In genomic region chrX:12873698-12874144, GRCm38 (mm10) we compare ENCODE assay signal across 8 mouse cellular contexts.
DNase-seq lines count a peak whose midpoint lies in the region; ATAC-seq and TF ChIP-seq lines count a peak whose summit lies in the region.

No protein-coding gene starts in this region.

- ATAC-seq in G1E (ENCODE audit: extremely low read depth, insufficient number of reproducible peaks, low FRiP score, poor library complexity, severe bottlenecking), result no peak
- peak; percentile 92 to 95 for ATAC-seq in hematopoietic stem cell, adult 5-6 weeks (replicated peaks in 1 of 2; ENCODE audit: insufficient read depth in 1 of 2, low FRiP score in 2 of 2, low TSS enrichment in 1 of 2, low read depth in 1 of 2, poor library complexity in 2 of 2, severe bottlenecking in 2 of 2)
- ATAC-seq in lung, embryonic 15.5 days (ENCODE audit: borderline replicate concordance, extremely low read depth, low FRiP score, low TSS enrichment), result peak; percentile 76; the same call in 1 of the 2 replicates

- peak; percentile 14 for DNase-seq in G1E (ENCODE audit: low spot score)
- DNase-seq in cerebellum, adult 2 months, result peak; percentile 81 to 86
- peak; percentile 76 for DNase-seq in forelimb bud, embryonic 11.5 days (ENCODE audit: low read depth, low spot score)
- DNase-seq in layer of hippocampus, adult 9-10 months (ENCODE audit: low spot score), result peak; percentile 58
- peak; percentile 26 for DNase-seq in ovary, postnatal 10 days (ENCODE audit: low spot score)
- peak; percentile 72 for DNase-seq in thymus, postnatal 0 days (ENCODE audit: low spot score)

- no peak overlapping the region for H3K9ac ChIP-seq in lung, embryonic 15.5 days

- H3K36me3 ChIP-seq in G1E (replicated peaks), result no peaks in the 10 kb centered on the region
- no peaks in the 10 kb centered on the region for H3K36me3 ChIP-seq in lung, embryonic 15.5 days

- H3K27me3 ChIP-seq in G1E (ENCODE audit: insufficient read depth, low read length), result peaks cover 5% of the 10 kb centered on the region; the same call in 1 of the 2 replicates
- no peaks in the 10 kb centered on the region for H3K27me3 ChIP-seq in cerebellum, adult 2 months (ENCODE audit: control insufficient read depth, insufficient read depth, low read length)
- no peaks in the 10 kb centered on the region for H3K27me3 ChIP-seq in lung, embryonic 15.5 days

- TF ChIP-seq POLR2A in cerebellum, adult 2 months (IDR thresholded peaks at IDR 0.05; ENCODE audit: borderline replicate concordance, insufficient read depth, low read length), result no peak; the same call in 1 of the 2 replicates

- no peak; the same call in 1 of the 2 replicates for TF ChIP-seq CTCF in G1E (IDR thresholded peaks at IDR 0.05; ENCODE audit: low read depth, low read length)
- peak; percentile 77 for TF ChIP-seq CTCF in cerebellum, adult 2 months (IDR thresholded peaks at IDR 0.05; ENCODE audit: borderline replicate concordance, insufficient read depth, low read depth, low read length)

- 29% methylated on average over 18 of the region's 22 CpGs for WGBS in cerebellum, adult 2 months
- WGBS in lung, embryonic 15.5 days, result 41% methylated on average over 22 of the region's 22 CpGs

- peaks cover 3% of the 10 kb centered on the region; the same call in 1 of the 2 replicates for H3K4me1 ChIP-seq in G1E (ENCODE audit: insufficient read depth, low read depth, low read length)
- no peaks in the 10 kb centered on the region for H3K4me1 ChIP-seq in cerebellum, adult 2 months (ENCODE audit: control insufficient read depth, insufficient read depth, low read length)
- no peaks in the 10 kb centered on the region for H3K4me1 ChIP-seq in lung, embryonic 15.5 days

- peak overlapping the region; percentile 61; the same call in 1 of the 2 replicates for H3K27ac ChIP-seq in cerebellum, adult 2 months (ENCODE audit: insufficient read depth, low read length)
- H3K27ac ChIP-seq in lung, embryonic 15.5 days, result 0 out of 2 replicates have a peak overlapping the region, but pooled peaks have one; percentile 24

- H3K9me3 ChIP-seq in G1E (replicated peaks), result no peaks in the 10 kb centered on the region
- H3K9me3 ChIP-seq in lung, embryonic 15.5 days, result no peaks in the 10 kb centered on the region

- H3K4me3 ChIP-seq in G1E (ENCODE audit: low read depth, low read length), result no peak overlapping the region; the same call in 1 of the 2 replicates
- H3K4me3 ChIP-seq in cerebellum, adult 2 months (replicated peaks; ENCODE audit: insufficient read depth, low read depth, low read length), result peak overlapping the region; percentile 83
- peak overlapping the region; percentile 28 for H3K4me3 ChIP-seq in lung, embryonic 15.5 days

- H3K4me2 ChIP-seq in lung, embryonic 15.5 days, result peak overlapping the region; percentile 48

Comparison
In these comparisons a context has a peak if more than half of its experiments do, and no peak if none do; other contexts are left out.
1. DNase-seq: peak in every context shown above with its lines; median percentile 84 in cerebellum, adult 2 months; 76 in forelimb bud, embryonic 11.5 days; 72 in thymus, postnatal 0 days; 58 in layer of hippocampus, adult 9-10 months; 26 in ovary, postnatal 10 days; 14 in G1E.